Mouse (Mus musculus): ENCODE data around the gene Itga5.

Itga5 gene

GRCm38 (mm10) chr15:103365471-103366375 lies 840 bp downstream of the Itga5 start:
- peak; percentile 34 for DNase-seq (ENCODE audit: low spot score)

GRCm38 (mm10) chr15:103364761-103365160 lies 1.8 kb downstream of the Itga5 start:
- no peak for DNase-seq (ENCODE audit: low spot score)

DNA sequence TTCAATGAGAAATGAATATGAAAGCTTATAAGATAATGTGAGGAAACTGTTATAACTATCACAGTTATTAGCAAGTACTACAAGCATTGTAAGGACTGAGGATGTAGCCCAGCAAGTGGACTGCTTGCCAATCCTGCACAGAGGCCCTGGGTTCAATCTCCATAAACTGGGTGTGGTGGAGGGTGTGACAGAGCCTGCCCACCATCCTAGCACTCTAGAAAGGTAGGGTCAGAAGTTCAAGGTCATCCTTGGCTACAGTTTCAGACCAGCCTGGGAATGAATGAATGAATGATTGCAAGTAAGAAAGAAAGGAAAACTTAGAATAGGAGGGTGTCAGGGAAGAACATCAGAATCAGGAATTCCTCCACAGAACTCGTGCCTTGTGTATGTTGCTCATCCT lies 2.8 kb downstream of the Itga5 start:
- DNase-seq (ENCODE audit: low spot score): no peak

DNA sequence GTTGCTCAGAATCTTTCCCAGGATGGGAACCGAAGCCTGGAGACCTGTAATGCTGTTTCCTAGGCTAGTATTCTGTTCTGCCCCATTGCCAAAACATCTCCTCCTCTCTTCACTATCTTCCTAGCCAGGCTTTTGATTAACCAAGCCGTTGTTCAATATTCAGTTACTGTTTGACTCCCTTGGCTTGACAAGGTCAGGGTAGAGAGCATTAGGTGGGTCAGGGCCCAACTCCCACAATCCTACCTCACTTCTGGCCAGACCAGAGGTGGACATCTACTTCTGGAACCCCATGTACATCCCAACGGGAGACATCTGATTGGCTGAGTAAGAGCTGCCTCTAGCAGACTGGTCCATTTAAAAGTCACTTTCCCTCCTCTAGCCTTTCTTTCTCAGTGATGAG lies 3.6 kb downstream of the Itga5 start:
- DNase-seq (ENCODE audit: low spot score): no peak

GRCm38 (mm10) chr15:103362333-103362732 lies 4.2 kb downstream of the Itga5 start:
- no peak for DNase-seq (ENCODE audit: low spot score)

DNA sequence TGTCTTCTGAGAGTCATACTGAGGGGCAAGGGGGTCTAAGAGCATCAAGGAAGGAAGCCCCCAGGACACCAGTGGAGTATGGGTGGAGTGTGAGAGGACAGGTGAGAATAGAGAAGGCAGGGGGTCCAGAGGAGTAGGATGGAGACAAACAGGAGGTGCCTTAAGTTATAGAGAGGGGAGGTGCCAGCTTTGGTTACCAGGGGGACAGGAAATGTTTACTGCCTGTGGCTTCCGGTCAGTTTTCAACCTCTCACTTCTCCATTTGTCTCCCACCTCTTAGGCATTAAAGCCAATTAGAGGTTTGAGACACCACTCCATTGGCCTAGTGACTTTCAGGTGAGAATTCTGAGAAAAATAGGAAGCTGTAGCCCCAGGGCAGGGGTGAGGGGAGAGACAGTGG lies 5.3 kb downstream of the Itga5 start:
- DNase-seq (ENCODE audit: low spot score): no peak

DNA sequence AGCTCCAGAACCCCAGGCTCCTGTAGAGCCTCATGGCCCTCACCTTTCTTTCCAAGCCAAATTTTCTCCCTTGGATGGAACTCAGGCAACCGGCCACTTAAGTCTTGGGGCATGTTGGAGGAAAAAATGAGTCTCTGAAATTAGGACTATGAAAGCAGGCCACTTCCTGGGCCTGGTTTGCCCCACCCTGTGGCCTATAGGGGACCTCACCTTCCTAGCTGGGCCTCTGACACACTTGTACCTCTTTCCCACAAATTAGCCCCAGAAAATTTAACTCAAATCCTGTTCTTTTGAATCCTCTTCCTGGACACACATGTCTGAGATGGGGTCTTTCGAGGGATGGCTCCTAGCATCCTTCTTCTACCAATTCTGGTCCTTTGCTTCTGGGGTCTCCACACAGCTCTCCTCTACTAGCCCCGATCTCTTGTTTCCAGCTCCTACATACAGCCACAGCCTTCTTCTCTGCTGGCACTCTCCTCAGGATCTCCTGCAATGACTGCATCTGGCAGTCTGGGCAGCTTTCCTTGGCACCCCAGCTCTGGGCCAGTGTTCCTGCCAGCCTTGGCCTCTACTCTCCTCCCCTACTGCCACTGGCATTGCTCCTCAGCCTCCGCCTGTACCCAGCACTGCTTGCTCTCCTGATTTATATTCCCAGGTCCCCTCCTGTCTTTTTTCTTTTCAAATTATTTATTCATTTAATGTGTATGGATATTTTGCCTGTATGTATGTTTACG lies 6.5 kb downstream of the Itga5 start:
- DNase-seq (ENCODE audit: low spot score): no peak

DNA sequence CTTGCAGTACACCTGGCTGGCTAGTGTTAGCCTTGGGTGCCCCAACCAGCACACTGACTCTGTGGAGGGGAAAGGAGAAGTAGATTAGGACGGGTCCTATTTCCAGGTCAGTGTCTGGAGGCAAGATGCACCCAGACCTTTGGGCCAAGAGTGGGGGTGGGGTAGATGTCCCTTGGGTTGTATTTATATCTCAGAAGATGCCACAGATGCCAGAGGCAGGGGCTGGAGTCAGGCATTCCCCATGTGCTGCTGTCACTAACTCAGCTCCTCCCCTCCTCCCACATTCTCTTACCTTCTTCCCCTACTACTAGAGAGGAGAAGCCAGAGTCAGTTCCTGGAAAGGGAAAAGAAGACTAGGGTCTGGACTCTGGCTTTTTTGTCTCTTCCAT lies 7.4 kb downstream of the Itga5 start:
- peak; percentile 34 for DNase-seq (ENCODE audit: low spot score)

DNA sequence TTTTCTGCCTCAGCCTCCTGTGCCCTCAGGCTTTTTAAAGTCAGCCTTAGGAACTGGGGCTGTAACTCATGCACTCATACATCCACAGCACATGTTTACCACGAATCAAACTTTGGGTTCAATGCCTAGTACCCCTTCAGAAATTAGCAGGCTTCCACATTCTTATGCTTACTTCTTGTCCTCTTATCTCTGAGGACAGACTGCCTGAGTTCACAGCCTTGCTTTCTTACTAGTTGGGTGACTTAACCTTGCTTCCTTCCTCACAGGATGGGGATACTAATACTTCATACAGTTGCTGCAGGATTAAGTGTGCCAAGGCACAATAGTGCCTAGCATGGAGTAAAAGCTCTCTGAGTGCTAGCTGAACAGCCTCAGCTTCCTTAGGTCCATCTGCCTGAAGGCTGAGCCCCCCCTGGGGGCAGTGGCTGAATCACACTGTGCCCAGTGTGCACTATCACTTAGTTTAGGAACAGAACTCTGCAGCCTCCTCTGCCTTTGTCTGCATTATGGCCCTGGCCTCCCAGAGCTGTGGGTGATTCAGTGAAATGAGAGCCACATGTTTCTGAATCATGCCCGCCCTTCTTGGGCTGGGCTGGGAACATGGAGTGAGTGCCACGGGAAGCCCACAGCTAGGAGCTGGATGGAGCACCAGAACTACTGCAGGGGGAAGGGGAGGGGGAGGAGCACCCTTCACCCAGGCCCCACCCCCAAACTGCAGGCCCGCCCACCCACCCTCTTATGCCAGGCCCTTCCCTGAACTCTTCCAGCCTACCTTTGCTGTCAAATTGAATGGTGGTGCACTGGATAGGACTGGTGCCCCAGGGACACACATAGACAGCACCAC lies 8.1 kb downstream of the Itga5 start:
- peak; percentile 80 for DNase-seq (ENCODE audit: low spot score)

GRCm38 (mm10) chr15:103357817-103358216 lies 8.7 kb downstream of the Itga5 start:
- no peak for DNase-seq (ENCODE audit: low spot score)

DNA sequence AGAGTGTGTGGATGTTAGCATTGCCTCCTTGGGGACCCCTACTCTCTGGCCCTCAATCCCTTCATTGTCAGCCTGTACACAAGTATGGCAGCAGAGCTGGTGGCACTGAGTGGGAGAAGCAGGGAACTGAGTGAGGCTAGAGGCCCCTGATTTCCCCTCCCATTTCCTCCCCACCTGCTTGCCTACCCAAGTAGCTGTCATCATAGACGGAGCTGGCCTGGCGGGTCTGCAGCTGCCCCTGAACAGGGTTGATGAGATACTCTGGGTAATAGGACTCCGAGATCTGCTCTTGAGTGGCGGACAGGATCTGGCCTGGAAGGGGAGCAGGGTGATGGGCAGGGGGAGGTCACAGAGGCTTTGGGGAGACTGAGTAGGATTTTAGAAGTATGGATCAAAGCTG lies 10.4 kb downstream of the Itga5 start:
- DNase-seq (ENCODE audit: low spot score): no peak

DNA sequence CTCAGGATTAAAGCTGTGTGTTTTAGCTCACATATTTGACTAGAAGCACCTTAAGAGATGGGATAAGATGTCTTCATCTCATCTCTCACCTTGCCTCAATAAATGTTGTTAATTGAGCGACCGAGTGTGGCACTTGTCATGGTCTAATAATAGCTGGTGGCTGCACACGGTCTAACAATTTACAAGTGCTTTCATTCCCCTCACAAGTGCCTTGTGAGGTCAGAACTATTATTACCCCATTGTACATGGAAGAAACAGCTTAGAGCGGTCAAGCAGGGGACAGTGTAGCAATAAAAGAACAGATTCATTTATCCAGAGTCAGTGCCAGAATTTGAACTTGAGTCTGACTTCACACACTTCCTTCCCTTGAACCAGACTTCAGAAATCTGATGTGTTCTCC lies 11.1 kb downstream of the Itga5 start:
- DNase-seq (ENCODE audit: low spot score): no peak

DNA sequence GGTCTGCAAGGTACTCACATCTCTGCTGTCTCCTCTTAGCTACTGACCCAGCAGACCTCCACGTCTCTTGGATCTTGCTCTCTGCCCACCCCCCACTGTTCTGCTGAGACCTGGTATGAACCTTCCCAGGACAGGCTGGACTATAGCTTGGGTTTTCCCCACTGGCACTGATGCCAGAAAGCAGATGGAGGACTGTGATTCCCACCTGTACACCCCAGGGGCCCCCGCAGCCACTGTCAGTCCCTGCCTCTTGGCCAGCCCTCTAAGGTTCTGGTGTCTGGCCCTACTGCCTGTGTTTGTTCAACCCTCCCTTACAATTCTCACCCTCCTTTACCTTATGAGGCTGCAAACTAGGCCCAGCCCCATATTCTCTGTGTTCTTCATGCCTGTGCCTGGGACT lies 11.9 kb downstream of the Itga5 start:
- no peak for DNase-seq (ENCODE audit: low spot score)

- DNase-seq (ENCODE audit: low spot score): no peak
Observed at GRCm38 (mm10) chr15:103353511-103354256, 12.9 kb downstream of the Itga5 start.

DNA sequence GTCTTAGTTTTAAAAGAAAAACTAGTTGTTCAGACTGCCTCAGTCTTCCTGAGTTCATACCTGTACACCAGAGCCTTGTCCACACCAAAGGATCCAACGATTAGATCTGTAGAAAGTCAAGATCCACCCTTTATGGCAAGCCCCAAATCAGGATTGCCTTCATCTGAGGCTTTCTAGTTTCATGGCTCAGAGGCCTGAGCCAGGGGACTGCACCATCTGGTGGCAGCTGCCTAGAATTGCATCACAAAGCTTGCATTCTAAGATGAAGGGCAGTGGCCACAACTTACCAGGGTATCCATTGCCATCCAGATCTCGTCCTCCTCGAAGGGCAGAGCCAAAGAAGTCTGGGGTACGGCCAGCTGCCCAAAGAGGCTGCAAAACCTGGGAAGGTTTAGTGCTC lies 13.7 kb downstream of the Itga5 start:
- DNase-seq (ENCODE audit: low spot score): peak; percentile 82

GRCm38 (mm10) chr15:103347275-103347684 lies 19.3 kb downstream of the Itga5 start:
- peak; percentile 89 for DNase-seq (ENCODE audit: low spot score)

DNA sequence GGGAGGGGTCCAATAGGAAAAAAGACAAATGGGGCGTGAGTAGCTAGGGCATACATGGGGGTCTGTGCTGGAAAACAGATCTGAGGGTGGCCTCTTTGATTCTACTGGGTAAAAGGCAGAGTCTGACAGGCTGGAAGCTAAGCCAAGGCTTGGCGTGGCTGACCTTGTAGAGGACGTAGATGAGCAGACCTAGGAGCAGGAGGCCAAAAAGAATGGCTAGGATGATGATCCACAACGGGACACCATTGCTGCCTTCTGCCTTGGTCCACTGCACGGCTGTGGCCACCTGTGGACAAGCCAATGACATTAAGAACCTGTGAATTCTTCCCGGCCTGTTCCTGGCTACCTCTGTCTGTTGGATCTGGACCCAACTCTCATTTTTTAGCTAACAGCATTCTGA lies 20.8 kb downstream of the Itga5 start:
- no peak for DNase-seq (ENCODE audit: low spot score)

DNA sequence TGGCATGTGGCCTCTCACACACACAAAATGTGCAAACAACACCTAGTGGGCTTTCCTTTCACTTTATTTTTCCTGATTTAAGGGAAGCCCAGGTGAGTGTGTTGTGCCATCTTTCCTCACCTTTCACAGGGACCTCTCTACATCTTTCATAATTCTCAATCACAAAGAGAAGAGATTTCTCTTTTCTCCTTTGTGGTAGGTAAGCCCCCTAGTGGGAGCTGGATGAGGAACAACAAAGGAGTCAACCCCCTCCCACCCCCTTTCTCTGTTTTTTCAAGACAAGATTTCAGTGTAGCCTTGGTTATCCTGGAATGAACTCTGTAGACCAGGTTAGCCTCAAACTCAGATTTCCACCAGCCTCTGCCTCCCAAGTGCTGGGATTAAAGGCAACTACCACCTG lies 23.0 kb downstream of the Itga5 start:
- no peak for DNase-seq (ENCODE audit: low spot score)

DNA sequence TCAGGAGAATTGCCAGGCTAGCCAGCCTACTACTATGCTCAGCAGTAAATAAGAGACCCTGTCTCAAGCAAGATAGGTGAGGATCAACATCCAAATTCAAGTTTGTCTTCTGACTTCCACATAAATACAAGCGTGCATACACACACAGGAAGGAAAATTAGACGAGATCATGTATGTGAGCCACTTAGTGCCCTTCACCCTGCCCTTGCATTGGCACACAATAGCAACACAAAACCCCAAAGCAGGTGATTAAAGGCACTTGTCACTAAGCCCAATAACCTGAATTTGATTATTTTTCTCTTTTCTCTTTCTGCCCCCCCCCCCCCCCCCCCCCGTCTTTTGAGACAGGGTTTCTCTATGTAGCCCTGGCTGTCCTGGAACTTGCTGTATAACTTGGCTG lies 23.6 kb downstream of the Itga5 start:
- no peak for DNase-seq (ENCODE audit: low spot score)

DNA sequence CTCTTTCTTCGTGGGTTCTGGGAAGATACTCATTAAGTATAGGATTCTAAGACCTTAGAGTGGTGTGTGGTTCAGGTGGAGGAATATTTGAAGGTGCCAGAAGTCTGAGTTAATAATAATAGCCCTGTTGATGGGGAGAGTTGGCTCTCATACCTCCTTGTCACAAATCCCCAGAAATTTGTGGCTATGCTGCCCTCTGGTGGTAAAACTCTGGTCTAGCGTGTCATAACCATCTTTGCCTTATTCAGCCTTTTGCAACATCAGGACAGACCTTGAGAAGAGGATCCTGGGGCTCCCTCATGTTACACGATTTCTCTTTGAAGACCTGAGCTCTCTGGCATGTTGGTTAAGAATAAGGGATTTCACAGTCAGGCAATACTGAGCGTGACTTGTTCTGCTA lies 24.1 kb downstream of the Itga5 start:
- peak; percentile 90 for DNase-seq (ENCODE audit: low spot score)

DNA sequence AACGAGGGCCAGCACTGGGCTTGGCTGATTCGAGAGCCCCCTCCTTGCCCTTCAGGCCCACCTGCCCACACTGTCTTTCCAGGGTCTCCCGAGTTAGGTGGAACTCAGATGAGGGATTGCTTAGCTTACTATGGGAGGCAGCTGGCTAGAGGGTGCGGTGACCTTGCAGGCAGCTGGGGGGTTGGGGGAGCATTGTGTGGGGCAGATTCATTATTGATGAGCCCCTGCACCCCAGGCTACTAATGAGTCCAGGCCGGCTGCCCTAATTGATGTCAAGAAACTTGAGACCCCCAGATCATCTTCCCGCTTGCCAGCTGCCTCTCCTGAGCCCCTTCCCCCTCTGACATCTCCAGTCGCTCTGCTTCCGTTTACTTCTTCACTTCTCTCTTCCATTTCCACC lies 25.0 kb downstream of the Itga5 start:
- DNase-seq (ENCODE audit: low spot score): no peak

DNA sequence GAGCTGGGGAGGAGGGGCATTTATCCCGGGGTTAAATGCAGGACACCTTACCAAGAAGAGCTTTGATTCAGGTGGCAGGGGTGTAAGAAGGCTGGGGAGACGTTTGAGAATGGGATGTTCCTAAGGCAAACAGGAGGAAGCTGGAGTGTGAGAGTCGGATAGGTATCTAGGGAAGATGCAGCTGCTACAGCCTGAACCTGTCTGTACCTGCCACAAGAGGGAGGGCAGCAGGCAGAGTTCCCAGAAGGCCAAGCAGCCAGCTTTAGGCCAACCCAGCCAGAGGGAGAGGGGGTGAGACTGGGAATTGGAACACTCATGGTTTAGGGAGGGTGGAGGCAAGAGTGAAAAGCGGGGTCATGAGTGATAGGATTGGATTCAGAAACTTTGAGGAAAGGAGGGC lies 25.8 kb downstream of the Itga5 start:
- DNase-seq (ENCODE audit: low spot score): peak; percentile 53

Data from MN1 (cell line).